Mouse (Mus musculus) frontal cortex, postnatal 25 days (tissue): ENCODE results near the gene Cacng2.

ENCODE experiments used
- DNase-seq, 2 experiments: peaks; one replicate each; pipeline ENCODE4 v3.0.0; 2022; ENCODE audit warnings: low spot score in 2 of 2

The Cacng2 gene

DNA sequence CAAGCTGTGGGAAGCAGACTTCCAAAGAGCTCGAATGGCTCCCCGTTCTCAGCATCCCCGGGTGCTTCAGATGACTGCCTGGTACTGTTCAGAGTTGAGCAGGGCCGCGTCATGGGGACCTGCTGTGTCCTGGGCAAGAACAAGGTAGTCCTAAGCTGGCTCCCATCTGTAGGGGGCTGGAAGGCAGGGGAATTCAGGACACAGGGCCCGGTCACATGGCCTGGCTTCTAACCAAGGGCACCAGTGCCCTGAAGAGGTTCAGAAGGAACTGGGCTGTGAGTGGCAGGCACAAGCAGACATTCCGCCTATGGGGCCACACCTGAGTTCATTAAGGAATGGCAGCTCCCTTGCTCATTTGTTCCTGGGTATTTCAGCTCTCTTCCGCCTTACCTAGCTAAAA is 37.7 kb downstream of the Cacng2 start:
- no peak for DNase-seq

DNA sequence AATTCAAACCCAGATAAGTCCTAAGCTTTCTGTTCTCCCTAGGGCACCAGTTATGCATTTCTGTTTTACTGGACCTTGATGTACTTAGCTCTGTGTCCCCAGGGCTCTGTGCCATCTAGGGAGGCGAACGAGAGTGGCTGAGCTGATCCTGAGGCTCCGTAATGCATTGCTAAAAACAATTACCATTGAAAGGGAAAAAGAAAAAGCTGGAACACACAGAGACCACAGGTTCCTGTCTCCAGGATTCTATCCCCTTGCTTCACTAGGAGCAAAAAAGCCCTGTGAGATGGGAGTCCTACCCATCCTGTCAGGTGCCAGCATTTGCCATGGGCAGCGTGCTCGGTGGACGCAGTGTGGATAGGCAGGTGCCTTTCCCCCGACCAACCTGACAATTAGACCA is 38.4 kb downstream of the Cacng2 start:
- no peak for DNase-seq

DNA sequence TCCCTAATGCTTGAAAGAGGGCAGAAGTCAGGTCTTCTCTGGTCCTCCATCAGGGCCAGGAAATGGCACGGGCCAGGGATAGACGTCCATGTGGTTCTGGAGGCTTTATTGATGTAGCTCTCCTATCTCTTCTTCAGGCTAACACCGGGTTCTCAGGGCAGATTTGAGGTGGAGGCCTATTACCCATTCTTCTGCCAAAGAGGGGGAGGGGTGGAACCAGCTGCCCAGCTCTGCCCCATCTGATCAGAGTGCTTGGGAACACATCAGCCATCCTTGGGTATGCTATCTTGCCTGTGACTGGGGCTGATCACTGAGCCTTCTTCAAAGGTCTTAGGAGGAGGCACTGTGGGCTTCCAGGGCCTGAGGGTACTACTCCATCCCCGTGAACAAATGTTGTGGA is 39.5 kb downstream of the Cacng2 start:
- no peak for DNase-seq

DNA sequence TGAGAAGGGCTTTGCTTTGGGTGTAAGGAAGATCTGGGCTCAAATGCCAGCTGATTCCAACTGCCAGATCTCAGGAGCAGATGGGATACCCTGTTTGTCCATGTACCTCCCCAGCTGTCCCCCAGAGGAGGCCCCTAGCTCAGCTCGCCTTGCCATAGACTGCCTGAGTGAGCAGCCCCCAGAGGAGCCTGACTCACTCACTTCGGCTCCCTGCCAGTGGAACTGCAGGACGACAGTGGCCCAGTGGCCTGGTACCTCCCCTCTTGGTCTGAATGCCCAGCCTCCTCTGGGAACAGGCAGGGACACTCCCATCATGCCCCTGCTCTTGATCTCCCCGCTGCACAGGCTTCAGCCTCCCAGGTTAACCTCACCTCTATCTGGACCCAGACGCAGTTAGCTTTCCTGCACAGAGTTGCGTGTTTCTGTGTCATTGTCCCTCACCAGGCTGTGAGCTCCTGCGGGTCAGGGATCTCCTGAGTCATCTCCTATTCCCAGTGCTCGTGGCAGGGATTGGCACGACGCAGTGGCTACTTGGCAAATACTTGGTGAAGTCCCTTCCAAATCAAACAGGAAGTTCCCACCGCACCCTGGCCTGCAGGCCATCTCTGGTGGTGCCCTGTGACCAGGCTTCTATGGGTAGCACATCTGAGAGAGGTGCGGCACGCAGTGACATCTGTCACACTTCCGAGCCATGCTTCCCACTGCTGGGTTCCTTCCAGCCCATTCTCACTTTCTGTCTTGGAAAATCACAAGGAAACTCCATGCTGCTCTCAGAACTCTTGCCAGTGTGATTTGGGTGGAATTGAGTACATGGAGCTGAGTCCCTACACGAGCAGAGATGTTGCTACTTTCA is 40.8 kb downstream of the Cacng2 start:
- no peak for DNase-seq

DNA sequence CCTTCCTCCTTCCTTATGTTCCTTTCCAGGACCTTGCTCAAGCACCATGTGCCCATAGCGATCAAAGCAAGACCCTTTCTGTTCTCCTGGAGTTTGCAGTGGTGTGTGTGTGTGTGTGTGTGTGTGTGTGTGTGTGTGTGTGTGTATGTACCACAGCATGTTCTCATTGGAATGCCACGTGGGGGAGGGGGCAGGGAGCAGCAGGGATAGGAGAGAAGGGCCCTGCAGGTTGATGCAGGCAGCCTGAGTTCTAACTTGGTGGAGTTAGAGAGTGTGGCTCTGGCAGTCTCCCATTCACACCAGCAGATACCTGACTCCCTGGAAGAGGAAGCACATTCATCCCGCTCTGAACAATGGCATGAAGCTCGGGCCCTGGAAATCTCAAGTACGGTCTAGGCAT is 41.6 kb downstream of the Cacng2 start:
- no peak for DNase-seq

DNA sequence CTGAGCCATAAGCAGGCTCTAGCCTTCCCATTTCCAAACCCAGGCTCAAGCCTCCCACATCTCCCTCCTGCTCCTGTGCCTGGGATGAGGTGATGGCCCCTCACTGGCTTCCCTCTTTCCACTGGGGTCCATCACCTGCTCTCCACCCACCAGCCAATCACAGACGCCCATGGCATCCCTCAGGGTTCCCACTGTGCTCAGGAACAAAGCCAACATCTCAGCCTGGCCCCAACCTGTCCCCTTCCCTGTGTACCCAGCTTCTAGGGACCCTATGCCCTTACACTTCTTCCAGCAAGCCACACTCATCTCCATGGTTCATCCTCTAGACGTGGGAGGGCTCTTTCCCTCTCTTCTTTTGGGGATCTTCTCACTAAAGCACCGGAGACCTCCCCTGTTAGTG is 43.9 kb downstream of the Cacng2 start:
- DNase-seq = no peak

DNA sequence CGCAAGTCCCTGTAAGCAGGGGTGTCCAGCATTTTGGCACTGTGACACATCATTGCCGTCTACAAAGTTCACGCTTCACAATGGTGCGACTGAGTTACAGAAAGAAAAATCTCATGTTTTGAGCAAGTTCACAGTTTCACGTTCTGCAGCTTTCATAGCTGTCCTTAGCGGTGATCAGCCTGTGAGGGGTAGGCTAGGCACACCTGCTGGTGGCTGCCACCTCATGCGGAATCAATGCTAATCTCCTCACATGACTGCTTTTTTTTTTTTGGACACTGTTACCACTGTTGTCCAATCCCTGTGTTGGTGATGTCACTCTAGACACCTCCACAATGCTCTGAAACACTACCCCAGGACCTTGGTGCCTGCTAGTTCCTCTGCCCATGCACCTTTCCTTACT is 46.7 kb downstream of the Cacng2 start:
- no peak for DNase-seq

DNA sequence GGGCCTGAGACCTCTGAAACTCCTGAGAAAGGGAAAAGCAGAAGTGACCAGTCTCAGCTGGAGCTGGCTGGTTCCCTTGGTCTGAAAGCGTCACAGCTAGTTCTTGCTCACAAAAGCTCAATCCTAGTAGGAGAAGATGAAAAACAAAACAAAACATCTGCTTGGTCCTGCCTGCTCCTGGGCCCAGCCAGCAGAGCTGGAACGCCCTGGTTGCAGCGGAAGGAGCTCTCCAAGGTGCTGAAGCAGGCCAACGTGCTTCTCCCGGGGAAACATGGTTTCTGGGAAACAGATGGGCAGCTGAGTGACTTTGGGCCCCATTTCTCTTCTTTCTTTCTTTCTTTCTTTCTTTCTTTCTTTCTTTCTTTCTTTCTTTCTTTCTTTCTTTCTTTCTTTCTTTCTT is 53.4 kb downstream of the Cacng2 start:
- DNase-seq = no peak

DNA sequence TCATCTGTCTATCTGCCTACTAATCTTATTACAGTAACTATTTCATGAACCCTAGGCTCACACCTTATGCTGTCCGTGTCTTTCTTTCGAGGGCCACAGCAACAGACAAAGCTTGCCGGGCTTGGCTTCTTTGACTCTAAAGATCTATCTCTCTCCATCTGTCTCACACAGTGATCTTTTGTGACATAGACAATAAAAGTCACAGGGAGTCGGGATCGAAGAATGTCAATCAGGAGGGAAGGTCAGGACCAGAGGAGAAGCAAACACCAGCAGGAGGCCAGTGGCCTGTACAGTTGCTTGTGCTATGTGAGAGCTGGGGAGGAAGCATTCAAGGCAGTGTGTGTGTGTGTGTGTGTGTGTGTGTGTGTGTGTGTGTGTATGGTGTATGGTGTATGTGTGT is 54.3 kb downstream of the Cacng2 start:
- DNase-seq = no peak

DNA sequence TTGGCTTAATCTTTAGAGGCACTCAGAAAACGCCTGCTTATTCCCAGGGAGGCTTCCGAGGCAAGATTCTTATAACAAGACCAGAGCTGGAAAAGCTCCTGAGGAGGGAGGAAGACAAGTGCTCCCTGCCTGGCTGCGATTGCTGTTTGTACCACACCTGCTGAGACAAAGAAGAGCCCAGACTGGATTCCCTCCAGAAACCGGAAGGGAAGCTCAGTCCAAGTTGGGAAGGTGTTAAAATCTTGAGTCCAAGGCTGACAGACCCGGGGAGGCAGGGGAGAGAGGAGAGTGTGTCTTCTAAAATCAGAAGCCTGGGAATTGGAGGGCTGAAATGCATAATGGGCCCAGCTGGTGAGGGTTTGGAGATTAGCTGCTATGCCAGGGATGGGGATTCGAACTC is 55.5 kb downstream of the Cacng2 start:
- no peak for DNase-seq

DNA sequence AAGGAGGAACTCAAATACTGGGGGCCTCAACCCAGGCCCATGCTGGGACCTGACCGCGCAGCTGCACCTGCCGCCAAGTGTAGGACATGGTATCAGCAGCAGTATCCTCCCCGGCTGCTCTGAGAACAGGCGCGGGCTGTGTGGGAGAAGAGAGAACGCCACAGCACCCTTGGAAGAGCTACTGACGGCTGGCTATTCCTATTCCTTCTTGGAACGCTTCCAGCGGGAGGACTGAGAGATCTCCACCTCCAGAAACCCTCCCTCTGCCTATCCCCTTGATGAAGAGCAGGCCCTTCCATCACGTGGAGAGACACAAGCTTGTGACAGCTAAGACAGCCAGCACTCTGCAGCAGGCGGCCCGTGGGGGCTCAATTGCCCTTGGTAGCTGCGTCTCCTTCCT is 57.4 kb downstream of the Cacng2 start:
- DNase-seq = peak in 1 of 2 experiments; percentile 51

DNA sequence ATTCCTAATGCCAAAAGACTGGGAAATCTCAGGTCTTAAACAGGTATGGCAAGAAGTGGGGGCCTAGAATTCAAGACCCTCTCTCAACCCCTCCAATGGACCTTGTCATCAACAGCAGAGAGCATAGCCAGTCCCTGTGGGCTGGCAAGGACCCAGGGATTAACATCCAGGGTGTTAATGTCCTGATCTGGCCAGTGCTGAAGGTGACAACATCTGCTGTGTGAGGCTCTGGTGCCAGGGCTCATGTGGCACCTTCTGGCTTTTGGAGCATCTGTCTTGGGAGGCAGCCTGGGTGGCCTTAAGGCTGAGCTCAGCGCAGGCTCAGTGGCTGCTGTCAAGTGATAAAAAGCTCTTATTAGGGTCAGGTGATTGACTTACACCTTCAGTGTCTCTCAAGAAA is 62.9 kb downstream of the Cacng2 start:
- no peak for DNase-seq

DNA sequence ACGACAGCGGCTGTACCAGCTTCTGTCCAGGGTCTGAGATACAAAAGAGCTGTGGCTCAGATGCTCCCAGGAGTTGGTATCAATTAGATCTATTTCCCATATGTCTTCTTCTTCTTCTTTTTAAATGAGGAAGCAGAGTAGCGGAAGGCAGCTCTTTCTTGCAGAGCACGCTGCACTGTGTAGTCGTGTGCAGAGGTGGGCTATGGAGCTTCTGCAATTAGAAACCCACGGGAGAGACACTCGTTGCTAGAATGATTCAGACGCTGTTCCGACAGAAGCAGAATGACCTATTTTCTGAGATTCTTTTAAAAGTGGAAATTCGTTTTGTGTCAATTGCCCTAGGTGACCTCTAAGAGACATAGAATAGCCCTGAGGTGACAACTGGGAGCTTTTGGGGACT is 69.1 kb downstream of the Cacng2 start:
- no peak for DNase-seq

DNA sequence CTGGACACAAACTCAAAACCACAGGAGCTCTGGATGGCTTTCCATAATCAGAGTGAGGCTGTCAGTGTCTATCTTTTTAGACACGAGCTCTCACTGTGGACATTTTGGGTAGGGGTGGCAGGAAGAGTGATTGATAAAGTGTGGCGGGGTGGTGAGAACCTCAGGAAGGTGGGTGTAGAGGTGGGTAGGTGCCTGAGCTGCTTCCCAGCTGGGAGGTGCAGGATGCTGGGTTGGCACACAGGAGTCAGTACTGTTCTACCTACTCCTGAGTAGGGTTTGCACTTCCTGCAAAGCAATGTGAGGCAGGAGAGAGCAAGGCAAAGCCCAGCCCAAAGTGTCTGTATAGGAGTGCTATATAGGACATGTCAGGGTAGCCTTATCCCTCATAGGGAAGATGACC is 69.9 kb downstream of the Cacng2 start:
- DNase-seq = no peak

DNA sequence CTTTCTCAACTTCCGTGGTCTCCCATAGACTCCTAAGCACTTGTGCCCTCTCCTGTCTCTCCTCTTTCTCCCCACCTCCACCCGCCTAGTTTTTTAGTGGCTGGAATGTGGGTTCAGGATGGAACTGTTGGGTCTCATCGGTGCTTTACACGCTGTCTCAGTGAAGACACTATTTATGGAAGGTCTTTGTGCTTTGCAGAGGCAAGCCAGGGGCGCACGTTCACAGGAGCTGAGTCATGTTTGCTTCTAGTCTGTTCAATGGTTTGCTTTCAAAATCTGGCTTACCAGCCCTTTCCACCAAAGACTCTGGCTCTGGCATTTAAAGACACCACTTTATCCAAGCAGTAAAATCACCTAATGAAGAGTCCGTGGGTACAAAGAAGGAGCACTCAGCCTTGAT is 74.0 kb downstream of the Cacng2 start:
- no peak for DNase-seq

DNA sequence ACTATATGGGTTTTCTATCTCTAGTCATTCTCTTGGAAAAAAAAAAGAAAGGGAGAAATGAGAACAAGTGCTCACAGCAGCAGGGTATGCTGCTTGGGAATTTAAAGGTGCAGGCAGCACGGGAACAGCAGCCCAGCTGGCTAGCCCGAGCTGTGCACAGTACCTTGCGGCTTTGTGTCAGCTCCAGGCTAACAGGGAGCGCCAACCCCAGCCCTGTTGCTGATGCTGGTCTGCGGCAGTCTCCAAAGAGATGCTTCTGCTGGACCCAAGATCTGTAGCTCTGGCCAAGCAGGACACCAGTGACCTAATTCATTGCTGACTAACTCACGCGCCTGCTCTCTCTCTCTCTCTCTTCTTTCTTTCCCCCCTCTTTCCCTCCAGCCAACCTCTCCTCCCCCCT is 74.5 kb downstream of the Cacng2 start:
- DNase-seq = no peak

DNA sequence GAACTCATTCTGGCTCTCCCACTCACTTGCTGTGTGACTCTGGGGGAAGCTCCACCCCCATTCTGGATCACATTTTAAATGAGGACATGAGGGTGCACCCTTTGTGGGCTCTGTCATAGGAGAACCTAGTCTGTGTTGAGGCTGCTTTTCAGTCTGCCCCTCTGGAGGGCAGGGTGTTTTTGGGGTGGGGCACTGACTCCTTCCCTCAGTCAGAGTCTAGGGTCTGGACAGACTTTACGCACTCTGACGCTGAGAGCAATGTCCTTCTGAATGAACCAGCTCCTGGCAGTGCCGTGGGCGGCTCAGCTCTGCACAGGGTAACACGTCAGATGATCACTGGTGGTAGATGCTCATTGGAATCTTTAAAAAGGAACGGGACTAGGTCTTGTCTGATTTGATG is 75.0 kb downstream of the Cacng2 start:
- DNase-seq = peak; percentile 37 to 39

DNA sequence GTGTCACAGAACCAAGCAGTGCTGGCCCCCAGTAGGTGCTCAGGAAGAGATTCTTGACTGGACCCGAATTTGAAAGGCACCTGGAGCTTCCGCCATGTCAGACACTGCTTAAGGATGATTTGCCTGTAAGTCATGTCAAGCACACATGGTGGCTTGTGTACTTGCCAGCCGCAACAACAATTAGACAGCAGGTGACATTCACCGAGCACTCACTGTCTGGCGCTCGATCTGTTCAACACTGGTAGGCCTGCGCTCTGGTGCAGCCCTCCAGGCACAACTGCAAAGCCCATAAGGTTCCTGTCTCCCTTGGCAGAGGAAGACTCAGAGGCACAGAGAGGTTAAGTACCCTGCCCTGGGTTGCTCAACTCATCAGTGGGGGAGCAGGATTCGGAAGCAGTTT is 77.1 kb downstream of the Cacng2 start:
- DNase-seq = no peak

DNA sequence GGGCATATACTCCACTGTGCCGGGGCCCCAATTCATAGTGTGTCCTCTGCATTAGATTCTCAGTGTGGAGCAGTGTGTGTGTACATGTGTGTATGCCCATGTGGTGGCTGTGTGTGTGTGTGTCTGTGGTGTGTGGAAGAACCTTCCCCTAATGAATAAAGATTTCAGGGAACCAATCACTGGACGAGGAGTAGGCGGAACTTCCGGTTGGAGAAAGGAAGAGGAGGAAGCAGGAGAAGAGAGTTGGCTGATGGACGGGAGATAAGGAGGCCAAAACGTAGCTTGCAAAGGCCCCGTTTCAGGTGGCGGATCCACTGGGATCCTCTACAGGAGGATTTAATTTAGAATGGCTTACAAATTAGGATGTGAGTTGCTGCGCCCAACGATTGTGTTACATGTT is 82.2 kb downstream of the Cacng2 start:
- DNase-seq = no peak

DNA sequence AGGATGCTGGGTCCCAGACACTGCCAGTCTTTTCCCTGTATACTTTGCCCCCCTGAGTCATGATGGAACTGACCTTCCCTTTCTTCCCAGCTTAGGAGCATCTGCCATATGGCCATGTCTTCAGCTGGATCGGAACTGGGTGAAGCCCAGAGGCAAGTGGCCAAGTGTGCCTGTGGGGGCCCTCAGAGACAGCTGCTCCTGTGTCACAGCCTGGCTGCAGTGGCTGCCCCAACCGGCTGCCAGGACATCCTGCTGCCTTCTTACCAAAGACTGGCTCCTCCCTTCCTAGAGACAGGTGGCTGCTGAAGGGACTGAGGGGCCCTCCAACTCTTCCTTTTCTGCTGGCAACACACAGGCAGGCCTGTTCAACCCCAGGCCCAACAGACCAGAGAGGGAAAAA is 83.2 kb downstream of the Cacng2 start:
- no peak for DNase-seq

DNA sequence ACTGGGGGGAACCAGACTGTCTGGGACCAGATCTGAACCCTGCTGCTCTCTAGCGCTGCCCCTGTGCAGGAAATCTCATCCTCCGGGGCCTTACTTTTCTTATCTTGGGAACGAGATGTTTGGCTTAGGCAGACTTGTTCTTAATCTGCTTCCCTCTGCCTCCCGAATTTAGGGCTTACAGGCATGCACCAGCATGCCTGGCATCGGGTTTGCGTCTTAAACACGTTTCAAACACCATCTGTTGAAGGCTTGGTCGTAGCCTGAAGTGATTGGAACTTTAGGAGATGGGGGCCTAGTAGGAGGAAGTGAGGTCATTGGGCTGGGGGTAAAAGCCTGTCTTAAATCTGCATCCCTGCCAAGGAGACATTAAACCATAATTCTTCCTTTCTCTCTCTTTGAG is 89.9 kb downstream of the Cacng2 start:
- no peak for DNase-seq

DNA sequence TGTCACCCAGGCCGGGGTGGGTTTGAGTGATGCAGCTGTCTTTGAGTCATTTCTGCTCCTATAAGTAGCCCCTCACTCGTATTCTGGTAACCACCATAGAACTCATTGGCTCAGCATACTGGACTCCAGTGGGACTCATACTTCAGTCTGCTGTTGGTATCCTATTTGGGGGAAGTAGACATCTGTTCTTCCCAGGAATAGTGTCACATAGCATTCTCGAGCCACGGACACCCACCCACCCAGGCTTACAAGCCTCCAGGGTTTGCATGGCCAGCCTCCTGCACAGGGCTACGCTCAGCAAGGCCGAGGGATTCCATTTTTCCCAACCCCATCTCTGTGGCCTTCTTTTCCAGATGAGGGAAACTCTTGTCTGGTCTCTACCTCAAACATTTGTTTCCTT is 93.3 kb downstream of the Cacng2 start:
- DNase-seq = no peak

DNA sequence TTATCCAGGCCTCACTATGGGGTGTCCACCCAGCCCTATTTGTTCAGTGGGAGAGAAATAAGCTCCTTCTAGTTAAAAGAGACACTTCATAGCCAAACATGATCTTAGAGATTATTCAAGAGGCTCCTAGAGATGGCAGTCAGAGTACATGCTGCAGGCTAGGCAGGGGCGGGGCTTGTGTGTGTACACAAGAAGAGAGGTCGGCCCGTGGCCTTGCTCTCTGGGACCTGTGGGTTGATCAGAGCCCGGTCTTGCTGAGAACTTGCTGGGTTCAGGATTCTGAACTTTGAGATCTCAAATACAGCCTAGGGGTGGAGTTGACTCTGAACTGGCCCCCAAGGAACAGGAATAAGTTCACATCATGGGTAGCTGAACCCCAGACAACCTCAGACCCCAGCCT is 95.6 kb downstream of the Cacng2 start:
- DNase-seq = no peak

DNA sequence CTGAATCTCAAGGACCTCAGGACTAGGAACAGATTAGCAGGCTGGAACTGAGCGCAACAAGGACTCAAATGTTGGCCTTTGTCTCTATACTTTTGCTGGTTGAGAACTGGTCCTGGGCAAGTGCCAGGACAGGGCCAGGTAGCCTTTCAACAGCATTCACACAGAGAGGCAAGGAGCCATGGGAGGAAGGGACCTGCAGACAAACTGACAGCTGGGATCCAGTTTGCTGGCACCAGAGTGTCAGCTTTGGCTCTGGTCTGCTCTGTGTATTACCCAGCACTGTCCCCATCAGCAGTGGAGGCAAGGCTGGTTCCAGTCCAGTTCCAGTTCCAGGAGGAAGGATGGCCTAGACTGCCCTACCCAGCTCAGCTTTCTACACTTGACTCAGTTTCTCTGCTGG is 105.8 kb downstream of the Cacng2 start:
- no peak for DNase-seq
